Mouse (Mus musculus) midbrain, postnatal 0 days (tissue): ENCODE measurements around the gene Slc43a3. TPM values are rescaled to one million over a fixed set of nuclear protein-coding genes. Genes with fewer than 3 reads are reported as not detected.

ENCODE experiments used
- ATAC-seq: fragments of 200-750 bp; cut with Nextera tagmentation; 2 replicates; pipeline ENCODE4 v1.8.0; 2017; ENCODE audit warnings: moderate number of reproducible peaks, mild to moderate bottlenecking, moderate TSS enrichment, moderate library complexity; ENCODE audit not compliant: low FRiP score
- DNase-seq: peaks from one replicate; pipeline ENCODE4 v3.0.0-alpha.2; 2015; ENCODE audit warnings: low spot score
- H3K27ac ChIP-seq: fragments of 300-500 bp; sonication (generic); 2 replicates; pipeline ENCODE4 v1.5.1; 2014; ENCODE audit warnings: low read depth, mild to moderate bottlenecking, low read length, mixed read lengths
- H3K27me3 ChIP-seq: fragments of 300-500 bp; sonication (generic); 2 replicates; pipeline ENCODE4 v1.6.1; 2014; ENCODE audit warnings: low read length, control low read depth, mixed read lengths; ENCODE audit not compliant: insufficient read depth
- H3K36me3 ChIP-seq: fragments of 300-500 bp; sonication (generic); 2 replicates; pipeline ENCODE4 v1.6.1; 2014; ENCODE audit warnings: low read length, control low read depth, mixed read lengths; ENCODE audit not compliant: insufficient read depth
- H3K4me1 ChIP-seq: fragments of 300-500 bp; sonication (generic); 2 replicates; pipeline ENCODE4 v1.6.1; 2014; ENCODE audit warnings: mild to moderate bottlenecking, control low read depth, antibody characterized with exemption, low read length, mixed read lengths; ENCODE audit not compliant: insufficient read depth
- H3K4me2 ChIP-seq: fragments of 300-500 bp; sonication (generic); 2 replicates; pipeline ENCODE4 v1.6.1; 2014; ENCODE audit warnings: low read depth, mild to moderate bottlenecking, low read length, mixed read lengths; ENCODE audit not compliant: poor library complexity, severe bottlenecking
- H3K4me3 ChIP-seq: fragments of 300-500 bp; sonication (generic); 2 replicates; pipeline ENCODE4 v1.5.1; 2014; ENCODE audit warnings: low read depth, mild to moderate bottlenecking, low read length, moderate library complexity
- H3K9ac ChIP-seq: fragments of 300-500 bp; sonication (generic); replicated peaks from 2 replicates; pipeline ENCODE4 v1.6.1; 2014; ENCODE audit warnings: mild to moderate bottlenecking, low read length, moderate library complexity, mixed read lengths; ENCODE audit not compliant: poor library complexity, severe bottlenecking
- H3K9me3 ChIP-seq: fragments of 300-500 bp; sonication (generic); 2 replicates; pipeline ENCODE4 v1.6.1; 2016; ENCODE audit warnings: low read length, control low read depth
- CTCF ChIP-seq: IDR thresholded peaks from 2 replicates; pipeline ENCODE4 v1.5.1; 2016; ENCODE audit warnings: antibody characterized with exemption, mild to moderate bottlenecking
- WGBS: fragments of 180-500 bp; shearing (Covaris S2); extraction: QIAGEN DNeasy Blood & Tissue Kit; methylation state at CpG from one replicate; pipeline ENCODE4 v1.1.7; 2014; 5-methylcytosine and 5-hydroxymethylcytosine counted together
- polyA plus RNA-seq: library from polyadenylated mRNA; unstranded; fragments of >200 nt; fragmentation: Nextera tagmentation; extraction: Ambion mirVana; gene quantifications from 2 replicates; pipeline ENCODE4 v1.2.1, GENCODE M21; 2015
- total RNA-seq: library from RNA; depleted of rRNA; stranded (reverse); fragments of >200 nt; gene quantifications from 2 replicates; pipeline ENCODE4 v1.2.3, GENCODE M21; 2014

Gene Slc43a3
- total and polyA plus RNA-seq, 2 experiments from 2014 or later: 1.9 to 2.0 TPM

DNA sequence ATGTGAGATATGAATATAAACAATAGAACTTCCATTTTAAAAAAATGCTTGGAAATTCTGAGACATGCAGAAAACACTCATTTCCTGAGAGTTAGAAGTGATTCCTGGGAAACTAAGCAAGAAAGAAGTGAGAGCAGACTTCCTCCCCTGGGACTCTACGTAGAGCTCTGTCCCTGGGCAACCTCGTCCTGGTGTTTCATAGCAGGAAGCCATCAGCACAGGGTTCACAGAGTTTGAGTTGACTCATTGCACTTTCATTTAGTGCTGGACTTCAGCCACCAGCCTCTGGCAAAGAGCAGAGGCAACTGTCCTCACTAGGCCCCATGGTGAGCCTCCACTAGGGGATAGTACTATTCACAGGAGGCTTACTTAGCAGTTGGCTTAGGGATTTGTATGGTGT lies 24.9 kb downstream of the Slc43a3 start:
- 67% methylated on average over 2 of the region's 2 CpGs for WGBS

DNA sequence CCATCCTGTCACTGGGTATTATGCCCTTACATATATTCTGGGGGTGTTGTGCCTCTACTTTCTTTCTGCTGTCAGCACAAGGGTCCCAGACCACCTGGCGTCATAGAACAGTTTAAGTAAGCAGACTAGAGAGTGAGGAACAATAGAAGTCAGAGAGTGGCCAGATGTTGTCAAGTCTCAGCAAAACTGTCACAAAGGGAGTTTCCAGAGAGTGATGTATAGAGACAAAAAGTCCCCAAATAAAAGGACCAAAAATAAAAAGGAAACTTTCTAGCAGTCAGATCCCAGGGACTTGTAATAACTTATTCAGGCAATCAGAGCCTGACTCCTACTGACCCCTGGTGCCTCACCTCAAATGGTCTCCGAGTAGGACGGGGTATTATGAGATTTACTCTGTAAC lies 25.5 kb downstream of the Slc43a3 start:
- no peaks in the 10 kb centered on the region for H3K4me1 ChIP-seq
- H3K27ac ChIP-seq: no peak overlapping the region
- H3K9ac ChIP-seq: no peak overlapping the region
- H3K9me3 ChIP-seq: no peaks in the 10 kb centered on the region
- DNase-seq (no peak), ATAC-seq (no peak)
- no peaks in the 10 kb centered on the region for H3K36me3 ChIP-seq
- no peak overlapping the region for H3K4me3 ChIP-seq
- TF ChIP-seq CTCF: no peak
- no peaks in the 10 kb centered on the region for H3K27me3 ChIP-seq
- H3K4me2 ChIP-seq: no peak overlapping the region
- WGBS: 57% methylated on average over 3 of the region's 3 CpGs

More for the DNA sequence above, 24.9 kb downstream of the Slc43a3 start:
- Histone ChIP-seq H3K36me3 (no peaks in the 10 kb centered on the region), H3K9me3 (no peaks in the 10 kb centered on the region), H3K4me1 (no peaks in the 10 kb centered on the region), H3K9ac (no peak overlapping the region), H3K4me3 (no peak overlapping the region), H3K4me2 (no peak overlapping the region), H3K27me3 (no peaks in the 10 kb centered on the region), H3K27ac (no peak overlapping the region)
- ATAC-seq: no peak
- TF ChIP-seq CTCF: no peak
- DNase-seq: no peak

GRCm38 (mm10) chr2:84962906-84963507 lies 26.6 kb downstream of the Slc43a3 start:
- WGBS: 14% methylated on average over 6 of the region's 6 CpGs
- H3K4me2 ChIP-seq: no peak overlapping the region
- ATAC-seq: no peak
- H3K36me3 ChIP-seq: no peaks in the 10 kb centered on the region
- H3K27ac ChIP-seq: no peak overlapping the region
- no peak for TF ChIP-seq CTCF
- H3K4me3 ChIP-seq: no peak overlapping the region
- no peaks in the 10 kb centered on the region for H3K9me3 ChIP-seq
- no peak overlapping the region for H3K9ac ChIP-seq
- DNase-seq: no peak
- H3K27me3 ChIP-seq: no peaks in the 10 kb centered on the region
- H3K4me1 ChIP-seq: no peaks in the 10 kb centered on the region

DNA sequence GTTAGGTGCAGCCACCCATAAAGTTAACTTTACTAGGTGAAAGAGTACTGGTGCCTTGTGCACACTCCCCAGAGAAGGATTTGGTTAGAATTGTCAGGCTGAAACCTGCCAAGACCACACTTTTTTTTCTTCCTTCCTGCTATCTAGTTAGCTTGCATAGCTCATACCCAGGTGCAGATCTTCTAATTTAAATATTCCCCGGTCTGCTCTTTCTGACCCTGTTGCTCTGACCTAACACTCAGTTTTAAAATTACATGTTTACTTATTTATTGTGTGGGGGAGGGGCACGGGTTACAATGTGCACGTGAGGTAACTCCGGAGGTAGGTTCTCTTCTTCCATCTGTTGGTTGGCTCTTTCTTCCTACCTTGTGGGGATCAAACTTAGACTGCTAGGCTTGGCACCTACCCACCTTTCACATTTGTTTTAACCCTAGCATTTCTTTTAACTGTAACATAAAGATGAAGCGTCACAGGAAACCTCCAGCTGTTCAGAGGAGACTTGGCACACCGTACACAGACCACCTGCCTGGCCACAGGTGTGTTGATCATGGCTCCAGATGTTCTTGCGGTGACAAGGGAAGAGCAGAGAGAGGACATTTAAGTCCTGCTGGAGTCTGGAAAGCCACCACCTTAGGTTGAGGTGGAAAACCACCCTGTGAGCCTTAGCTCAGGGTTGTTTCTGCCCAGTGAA lies 27.9 kb downstream of the Slc43a3 start:
- no peak for TF ChIP-seq CTCF
- WGBS: 92% methylated on average over 7 of the region's 7 CpGs
- Histone ChIP-seq H3K4me2 (no peak overlapping the region), H3K36me3 (no peaks in the 10 kb centered on the region), H3K4me3 (no peak overlapping the region), H3K27ac (no peak overlapping the region), H3K9me3 (no peaks in the 10 kb centered on the region), H3K9ac (no peak overlapping the region), H3K4me1 (no peaks in the 10 kb centered on the region), H3K27me3 (no peaks in the 10 kb centered on the region)
- no peak for ATAC-seq
- no peak for DNase-seq

DNA sequence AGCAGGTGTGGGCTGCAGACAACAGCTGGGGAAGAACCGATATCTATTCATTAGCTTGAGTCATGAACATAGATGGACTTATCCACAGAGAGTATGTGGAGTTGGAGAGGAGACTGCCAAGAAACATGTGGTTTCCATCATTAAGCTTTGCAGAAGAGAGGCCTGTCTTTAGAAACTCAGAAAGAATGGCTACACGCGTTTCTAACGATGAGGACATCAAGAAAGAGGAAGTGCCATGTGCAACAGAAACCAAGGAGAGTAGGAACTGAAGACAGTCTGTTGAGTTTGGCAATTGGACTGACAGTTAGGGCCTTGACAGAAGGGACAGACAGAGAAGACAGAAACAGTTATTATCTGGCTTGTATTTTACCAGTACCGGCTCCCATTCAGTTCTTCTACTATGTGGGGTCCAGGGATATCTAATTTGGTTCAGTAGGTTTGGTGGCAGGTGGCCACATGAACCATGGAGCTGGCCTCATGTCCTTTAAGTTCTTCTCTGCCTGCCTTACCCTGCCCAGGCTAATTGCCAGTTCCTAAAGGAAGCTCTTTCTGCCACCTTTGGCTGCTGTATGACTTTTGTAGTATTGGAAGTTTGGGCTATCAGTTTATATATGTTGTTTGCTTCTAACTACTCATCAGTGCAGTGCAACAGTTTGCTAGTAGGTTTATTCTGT lies 31.1 kb downstream of the Slc43a3 start:
- DNase-seq (no peak), ATAC-seq (no peak)
- Histone ChIP-seq H3K27me3 (no peaks in the 10 kb centered on the region), H3K9me3 (no peaks in the 10 kb centered on the region), H3K36me3 (no peaks in the 10 kb centered on the region), H3K9ac (no peak overlapping the region), H3K4me1 (no peaks in the 10 kb centered on the region), H3K4me2 (no peak overlapping the region), H3K27ac (no peak overlapping the region), H3K4me3 (no peak overlapping the region)
- TF ChIP-seq CTCF: no peak
- WGBS: 91% methylated on average over 5 of the region's 5 CpGs

DNA sequence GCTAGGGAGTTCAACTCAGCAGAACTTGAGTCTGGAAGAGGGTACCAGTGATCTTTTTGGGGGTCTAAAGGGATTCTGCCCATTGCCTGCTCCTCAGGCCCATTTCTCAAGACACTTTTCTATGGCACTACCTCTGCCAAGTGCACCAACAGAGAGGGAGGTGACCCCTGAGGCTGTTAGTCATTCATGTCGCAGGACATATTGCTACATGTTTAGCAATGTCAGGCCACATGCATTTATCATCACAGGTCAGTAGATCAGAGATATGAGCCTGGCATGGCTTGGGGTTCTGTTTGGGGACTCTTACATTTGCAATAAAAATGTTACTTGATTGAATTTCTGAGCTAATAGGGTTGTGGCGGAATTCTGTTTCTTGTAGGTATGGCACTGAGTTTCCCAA lies 39.2 kb downstream of the Slc43a3 start:
- H3K36me3 ChIP-seq: no peaks in the 10 kb centered on the region
- no peak for DNase-seq

More for the DNA sequence above, 39.2 kb downstream of the Slc43a3 start:
- Histone ChIP-seq H3K9ac (no peak overlapping the region), H3K4me2 (no peak overlapping the region), H3K9me3 (no peaks in the 10 kb centered on the region), H3K27ac (no peak overlapping the region), H3K27me3 (no peaks in the 10 kb centered on the region), H3K4me3 (no peak overlapping the region), H3K4me1 (no peaks in the 10 kb centered on the region)
- no peak for ATAC-seq
- no peak for TF ChIP-seq CTCF
- 93% methylated on average over 2 of the region's 2 CpGs for WGBS
